Mouse (Mus musculus) myocyte (in vitro differentiated cells): ENCODE data around the gene Pam. TPM values are rescaled to one million over a fixed set of nuclear protein-coding genes. Genes with fewer than 3 reads are reported as not detected.

Experiments
- H3K27me3 ChIP-seq: one replicate; pipeline ENCODE4 v1.6.1; 2011; ENCODE audit not compliant: control insufficient read depth, insufficient read depth, insufficient read length
- H3K36me3 ChIP-seq: one replicate; pipeline ENCODE4 v1.6.1; 2011; ENCODE audit not compliant: control insufficient read depth, insufficient read depth
- H3K4me2 ChIP-seq: one replicate; pipeline ENCODE4 v1.6.1; 2011; ENCODE audit warnings: low read depth, control low read depth
- H3K4me3 ChIP-seq: one replicate; pipeline ENCODE4 v1.5.1; 2011; ENCODE audit warnings: mild to moderate bottlenecking, control low read depth, moderate library complexity
- H3K79me2 ChIP-seq: one replicate; pipeline ENCODE4 v1.6.1; 2011; ENCODE audit not compliant: control insufficient read depth, insufficient read depth
- H3ac ChIP-seq: one replicate; pipeline ENCODE4 v1.6.1; 2011; ENCODE audit not compliant: control insufficient read depth, insufficient read length
- CEBPB ChIP-seq: IDR thresholded peaks from 2 replicates; pipeline ENCODE4 v1.6.1; 2011; ENCODE audit warnings: mild to moderate bottlenecking, moderate library complexity; ENCODE audit not compliant: poor library complexity, insufficient read depth, severe bottlenecking
- E2F4 ChIP-seq: IDR thresholded peaks from one replicate; pipeline ENCODE4 v1.6.1; 2011; ENCODE audit warnings: mild to moderate bottlenecking, control low read depth, moderate library complexity; ENCODE audit not compliant: insufficient read depth
- MAX ChIP-seq: IDR thresholded peaks from one replicate; pipeline ENCODE4 v1.6.1; 2011; ENCODE audit warnings: low read depth, mild to moderate bottlenecking, control low read depth
- MYOD1 ChIP-seq, 3 experiments: IDR thresholded peaks; one replicate each; pipeline ENCODE4 v1.6.1; 2011; ENCODE audit warnings: control low read depth in 2 of 3, low read depth in 2 of 3, mild to moderate bottlenecking in 2 of 3, moderate library complexity in 1 of 3; ENCODE audit not compliant: insufficient read length in 2 of 3, control insufficient read depth in 1 of 3
- MYOG ChIP-seq, 3 experiments: IDR thresholded peaks; one replicate each; pipeline ENCODE4 v1.6.1; 2011; ENCODE audit warnings: control low read depth in 2 of 3, low read depth in 2 of 3, mild to moderate bottlenecking in 2 of 3; ENCODE audit not compliant: insufficient read length in 2 of 3, control insufficient read depth in 1 of 3, insufficient read depth in 1 of 3
- POLR2A ChIP-seq: IDR thresholded peaks from one replicate; pipeline ENCODE4 v1.6.1; 2011; ENCODE audit warnings: low read depth, mild to moderate bottlenecking, control low read depth, moderate library complexity; ENCODE audit not compliant: insufficient read length
- POLR2AphosphoS2 ChIP-seq: IDR thresholded peaks from one replicate; pipeline ENCODE4 v1.6.1; 2011; ENCODE audit warnings: low read depth, control low read depth; ENCODE audit not compliant: insufficient read length
- REST ChIP-seq: IDR thresholded peaks from one replicate; pipeline ENCODE4 v1.6.1; 2011; ENCODE audit warnings: mild to moderate bottlenecking, control low read depth, moderate library complexity; ENCODE audit not compliant: insufficient read depth, insufficient read length
- SRF ChIP-seq: IDR thresholded peaks from one replicate; pipeline ENCODE4 v1.6.1; 2011; ENCODE audit warnings: low read depth; ENCODE audit not compliant: control insufficient read depth, insufficient read length
- TCF12 ChIP-seq: IDR thresholded peaks from one replicate; pipeline ENCODE4 v1.6.1; 2011; ENCODE audit warnings: mild to moderate bottlenecking, control low read depth; ENCODE audit not compliant: poor library complexity, insufficient read depth, severe bottlenecking
- TCF3 ChIP-seq: IDR thresholded peaks from one replicate; pipeline ENCODE4 v1.6.1; 2011; ENCODE audit warnings: low read depth, control low read depth; ENCODE audit not compliant: insufficient read length
- USF1 ChIP-seq: IDR thresholded peaks from one replicate; pipeline ENCODE4 v1.6.1; 2011; ENCODE audit warnings: low read depth, mild to moderate bottlenecking, control low read depth, moderate library complexity
- polyA plus RNA-seq: library from polyadenylated mRNA; unstranded; fragments of >200 nt; fragmentation: generic; extraction: Trizol; gene quantifications from one replicate; pipeline ENCODE4 v1.2.1, GENCODE M21; 2012; ENCODE audit warnings: missing spikeins

Gene Pam
- polyA plus RNA-seq, 1 experiment, result 29.4 TPM

DNA sequence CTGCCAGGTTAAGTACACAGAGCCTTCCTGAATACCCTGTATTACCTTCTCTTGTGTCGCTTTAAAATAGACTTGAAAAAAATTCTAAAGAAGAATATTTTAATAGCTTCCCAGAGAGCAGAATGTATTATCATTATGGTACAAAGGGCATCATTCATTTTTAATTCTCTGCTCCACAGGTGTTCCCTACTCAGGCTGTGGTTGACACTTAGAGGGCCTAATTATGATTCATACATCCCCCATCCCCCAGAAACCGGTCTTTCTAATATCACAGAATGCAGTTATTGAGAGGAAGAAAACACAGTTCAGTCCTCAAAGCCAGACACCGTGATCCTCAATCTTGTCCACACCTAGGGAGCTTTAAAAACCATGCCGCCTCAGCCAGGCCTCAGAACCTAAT lies 4.0 kb upstream of the Pam start:
- Histone ChIP-seq H3K4me3 (no peak overlapping the region), H3K4me2 (no peak overlapping the region), H3K79me2 (peaks cover 3% of the 10 kb centered on the region), H3ac (no peak overlapping the region), H3K27me3 (no peaks in the 10 kb centered on the region), H3K36me3 (no peaks in the 10 kb centered on the region)
- no peak for TF ChIP-seq POLR2AphosphoS2
- no peak for TF ChIP-seq MYOG (IDR thresholded peaks at IDR 0.05; ENCODE audit: control insufficient read depth in 1 of 3, insufficient read depth in 1 of 3, insufficient read length in 2 of 3, low read depth in 2 of 3)
- TF ChIP-seq TCF3, result no peak
- TF ChIP-seq TCF12, result no peak
- no peak for TF ChIP-seq MYOD1 (IDR thresholded peaks at IDR 0.05; ENCODE audit: control insufficient read depth in 1 of 3, insufficient read length in 2 of 3, low read depth in 2 of 3)
- no peak for TF ChIP-seq CEBPB
- no peak for TF ChIP-seq E2F4
- no peak for TF ChIP-seq POLR2A
- TF ChIP-seq REST, result no peak
- no peak for TF ChIP-seq MAX
- TF ChIP-seq USF1, result no peak
- TF ChIP-seq SRF, result no peak

- no peak overlapping the region for H3K4me2 ChIP-seq
- TF ChIP-seq REST (no peak), MAX (no peak), CEBPB (no peak), TCF3 (no peak), TCF12 (no peak), E2F4 (no peak), POLR2AphosphoS2 (no peak)
- no peak overlapping the region for H3ac ChIP-seq
- peaks cover 10% of the 10 kb centered on the region for H3K79me2 ChIP-seq
- no peaks in the 10 kb centered on the region for H3K27me3 ChIP-seq
- no peak overlapping the region for H3K4me3 ChIP-seq
- H3K36me3 ChIP-seq, result no peaks in the 10 kb centered on the region
These were observed 2.7 kb upstream of the Pam start for GRCm38 (mm10) chr1:98097957-98098729.

- no peak overlapping the region for H3K4me2 ChIP-seq
- TF ChIP-seq MYOD1 (IDR thresholded peaks at IDR 0.05; ENCODE audit: control insufficient read depth in 1 of 3, insufficient read length in 2 of 3, low read depth in 2 of 3), result no peak
- TF ChIP-seq E2F4, result no peak
- TF ChIP-seq MAX, result no peak
- TF ChIP-seq MYOG (IDR thresholded peaks at IDR 0.05; ENCODE audit: control insufficient read depth in 1 of 3, insufficient read depth in 1 of 3, insufficient read length in 2 of 3, low read depth in 2 of 3), result no peak
- no peak for TF ChIP-seq TCF12
- TF ChIP-seq REST, result no peak
- TF ChIP-seq POLR2AphosphoS2, result no peak
- TF ChIP-seq TCF3, result no peak
- no peak for TF ChIP-seq SRF
- TF ChIP-seq POLR2A, result no peak
- no peak for TF ChIP-seq USF1
- no peak for TF ChIP-seq CEBPB
These were observed 1.0 kb upstream of the Pam start for GRCm38 (mm10) chr1:98096396-98096935.

DNA sequence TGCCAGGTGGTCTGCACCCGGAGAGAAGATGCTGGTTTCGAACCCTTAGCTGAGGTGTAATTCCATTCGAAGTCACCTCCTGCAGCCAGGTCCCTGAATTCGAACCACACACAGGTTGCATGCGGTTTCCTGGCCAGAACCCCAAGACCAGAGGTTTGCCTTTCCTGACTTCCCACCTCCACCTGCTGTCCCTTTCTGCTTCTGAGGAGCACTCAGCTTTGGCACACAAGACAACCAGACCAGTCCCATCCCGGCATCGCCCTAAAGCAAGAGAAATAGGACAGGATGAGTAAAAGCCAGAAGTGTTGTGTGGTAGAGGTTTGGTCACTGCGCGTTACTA lies 515 bp upstream of the Pam start:
- H3K79me2 ChIP-seq, result peaks cover 14% of the 10 kb centered on the region
- peak overlapping the region; percentile 62 for H3K4me3 ChIP-seq
- peak overlapping the region; percentile 90 for H3K4me2 ChIP-seq
- no peaks in the 10 kb centered on the region for H3K27me3 ChIP-seq
- no peaks in the 10 kb centered on the region for H3K36me3 ChIP-seq
- H3ac ChIP-seq, result no peak overlapping the region
- TF ChIP-seq MYOG (IDR thresholded peaks at IDR 0.05; ENCODE audit: control insufficient read depth in 1 of 3, insufficient read depth in 1 of 3, insufficient read length in 2 of 3, low read depth in 2 of 3) (no peak), SRF (no peak), REST (no peak), POLR2AphosphoS2 (no peak), TCF12 (no peak), E2F4 (no peak), MAX (no peak), CEBPB (no peak), POLR2A (no peak), USF1 (no peak), MYOD1 (IDR thresholded peaks at IDR 0.05; ENCODE audit: control insufficient read depth in 1 of 3, insufficient read length in 2 of 3, low read depth in 2 of 3) (no peak), TCF3 (no peak)

More at GRCm38 (mm10) chr1:98096396-98096935, 1.0 kb upstream of the Pam start:
- Histone ChIP-seq H3K4me3 (peak overlapping the region; percentile 62), H3K79me2 (peaks cover 14% of the 10 kb centered on the region), H3K36me3 (no peaks in the 10 kb centered on the region), H3K27me3 (no peaks in the 10 kb centered on the region), H3ac (no peak overlapping the region)

GRCm38 (mm10) chr1:98094811-98095245 lies 618 bp downstream of the Pam start:
- no peaks in the 10 kb centered on the region for H3K36me3 ChIP-seq
- peak overlapping the region; percentile 45 for H3ac ChIP-seq
- H3K27me3 ChIP-seq, result no peaks in the 10 kb centered on the region
- H3K4me3 ChIP-seq, result peak overlapping the region; percentile 62
- H3K4me2 ChIP-seq, result peak overlapping the region; percentile 90
- peaks cover 17% of the 10 kb centered on the region for H3K79me2 ChIP-seq
- no peak for TF ChIP-seq TCF12
- no peak for TF ChIP-seq MYOG (IDR thresholded peaks at IDR 0.05; ENCODE audit: control insufficient read depth in 1 of 3, insufficient read depth in 1 of 3, insufficient read length in 2 of 3, low read depth in 2 of 3)
- no peak for TF ChIP-seq CEBPB
